Mouse (Mus musculus): Measurements from ENCODE around the gene Gfod1.

Gene Gfod1

GRCm38 (mm10) chr13:43146515-43147258 is 157.3 kb downstream of the Gfod1 start:
- no peak for DNase-seq
